Mouse (Mus musculus): ENCODE measurements around the gene Atxn1l. TPM values are rescaled to one million over a fixed set of nuclear protein-coding genes. Genes with fewer than 3 reads are reported as not detected.

The Atxn1l gene
- total RNA-seq (2012; rRNA removed) (6.8 and 7.6 TPM in 2 replicates), total RNA-seq (2014; rRNA removed) (4.1 and 4.6 TPM in 2 replicates), polyA plus RNA-seq (2012; ENCODE audit: insufficient read length, low read depth) (15.2 and 18.5 TPM in 2 replicates)

- Histone ChIP-seq H3K9me3 (replicated peaks; ENCODE audit: low read length) (no peaks in the 10 kb centered on the region), H3K27ac (ENCODE audit: insufficient read depth, low read depth) (peak within 1 kb of the TSS; percentile 92), H3K79me2 (replicated peaks; ENCODE audit: control insufficient read depth, extremely low read depth, insufficient read depth, poor library complexity, severe bottlenecking) (peaks cover 24% of the 10 kb centered on the region), H3K27me3 (replicated peaks) (no peaks in the 10 kb centered on the region), H3K36me3 (replicated peaks in 1 of 2; ENCODE audit: control insufficient read depth in 1 of 2, insufficient read depth in 1 of 2, low read length in 1 of 2) (peaks cover 22 to 28% of the 10 kb centered on the region in 2 experiments), H3K9ac (ENCODE audit: insufficient read depth, low read depth) (peak within 1 kb of the TSS; percentile 85), H3K4me1 (ENCODE audit: control insufficient read depth in 1 of 2, insufficient read depth in 2 of 2) (peaks cover 0 to 25% of the 10 kb centered on the region in 2 experiments; a peak in 3 of 4 replicates), H3K4me2 (ENCODE audit: insufficient read depth, low read depth, poor library complexity, severe bottlenecking) (peak within 1 kb of the TSS; percentile 98), H3K4me3 (replicated peaks in 1 of 3; ENCODE audit: low read depth in 2 of 3, low read length in 2 of 3, poor library complexity in 1 of 3) (peak within 1 kb of the TSS; percentile 85 to 98 (median 94))
- dilution Hi-C loops (cut with MboI; ENCODE audit: extremely low pct_ligation_motif_present, extremely low pct_unique_long_range_greater_than_20kb, low sequenced_read_pairs), result no loop called here
- in situ Hi-C loops (cut with MboI; ENCODE audit: low pct_ligation_motif_present, low pct_unique_long_range_greater_than_20kb, low sequenced_read_pairs), result no loop called here
- DNase-seq (ENCODE audit: extremely low read depth), result peak; percentile 93
- TF ChIP-seq MAFK (IDR thresholded peaks at IDR 0.05; ENCODE audit: insufficient replicate concordance, low read length) (no peak), BHLHE40 (IDR thresholded peaks at IDR 0.05; ENCODE audit: low read depth, low read length) (no peak), RAD21 (IDR thresholded peaks at IDR 0.05; ENCODE audit: low read depth, low read length) (peak; percentile 24), MXI1 (IDR thresholded peaks at IDR 0.05; ENCODE audit: low read depth, low read length) (no peak; the same call in 1 of the 2 replicates), ELF1 (IDR thresholded peaks at IDR 0.05; ENCODE audit: low read depth, low read length) (peak; percentile 54; the same call in 1 of the 2 replicates), POLR2AphosphoS2 (IDR thresholded peaks at IDR 0.05; ENCODE audit: low read depth, low read length) (no peak), MEF2A (IDR thresholded peaks at IDR 0.05; ENCODE audit: borderline replicate concordance, low read depth, low read length) (peak; percentile 37; the same call in 1 of the 2 replicates), ZKSCAN1 (IDR thresholded peaks at IDR 0.05; ENCODE audit: borderline replicate concordance, low read depth, low read length) (no peak), CHD2 (IDR thresholded peaks at IDR 0.05; ENCODE audit: low read length) (peak; percentile 66), CTCF (conservative IDR thresholded peaks at IDR 0.05 in 1 of 2, IDR thresholded peaks at IDR 0.05 in 1 of 2; ENCODE audit: low read depth in 2 of 2, low read length in 2 of 2) (peak in 1 of 2 experiments; percentile 77; a peak in 3 of 4 replicates), E2F4 (IDR thresholded peaks at IDR 0.05; ENCODE audit: insufficient replicate concordance, low read depth, low read length) (no peak), ETS1 (conservative IDR thresholded peaks at IDR 0.05; ENCODE audit: low read depth, low read length) (peak; percentile 9; the same call in 1 of the 2 replicates), EP300 (IDR thresholded peaks at IDR 0.05; ENCODE audit: low read length) (no peak), JUND (conservative IDR thresholded peaks at IDR 0.05; ENCODE audit: low read depth, low read length) (no peak), ZC3H11A (IDR thresholded peaks at IDR 0.05; ENCODE audit: low read depth, low read length) (no peak), KAT2A (IDR thresholded peaks at IDR 0.05; ENCODE audit: insufficient replicate concordance, low read length) (no peak), CHD1 (IDR thresholded peaks at IDR 0.05; ENCODE audit: low read depth, low read length) (0 out of 2 replicates have a peak, but pooled peaks have one; percentile 18), IRF4 (IDR thresholded peaks at IDR 0.05; ENCODE audit: low read depth, low read length) (0 out of 2 replicates have a peak, but pooled peaks have one; percentile 8), TCF12 (IDR thresholded peaks at IDR 0.05; ENCODE audit: low read depth, low read length) (peak; percentile 56), JUN (IDR thresholded peaks at IDR 0.05; ENCODE audit: insufficient read depth, low read depth, low read length) (no peak), SMC3 (IDR thresholded peaks at IDR 0.05; ENCODE audit: low read depth, low read length) (peak; percentile 18; the same call in 1 of the 2 replicates), ZMIZ1 (IDR thresholded peaks at IDR 0.05; ENCODE audit: low read depth, low read length) (no peak), RCOR1 (conservative IDR thresholded peaks at IDR 0.05; ENCODE audit: low read depth, low read length) (no peak), MYC (IDR thresholded peaks at IDR 0.05; ENCODE audit: low read depth, low read length) (no peak), NRF1 (IDR thresholded peaks at IDR 0.05; ENCODE audit: low read depth, low read length) (no peak; the same call in 1 of the 2 replicates), USF1 (IDR thresholded peaks at IDR 0.05; ENCODE audit: low read depth, low read length) (no peak), MAX (IDR thresholded peaks at IDR 0.05; ENCODE audit: low read length) (no peak), USF2 (conservative IDR thresholded peaks at IDR 0.05; ENCODE audit: low read depth, low read length) (no peak), UBTF (IDR thresholded peaks at IDR 0.05; ENCODE audit: low read depth, low read length) (no peak), PAX5 (IDR thresholded peaks at IDR 0.05; ENCODE audit: low read length) (no peak), SIN3A (IDR thresholded peaks at IDR 0.05; ENCODE audit: low read length) (peak; percentile 79), TBP (conservative IDR thresholded peaks at IDR 0.05; ENCODE audit: low read depth, low read length) (no peak), POLR2A (IDR thresholded peaks at IDR 0.05; ENCODE audit: low read depth, low read length) (peak; percentile 70), ZNF384 (IDR thresholded peaks at IDR 0.05; ENCODE audit: low read depth, low read length) (no peak), NELFE (IDR thresholded peaks at IDR 0.05; ENCODE audit: low read depth, low read length) (peak; percentile 45), MAZ (IDR thresholded peaks at IDR 0.05; ENCODE audit: low read depth, low read length) (peak; percentile 96), HCFC1 (IDR thresholded peaks at IDR 0.05; ENCODE audit: low read depth, low read length) (peak; percentile 82), GABPA (IDR thresholded peaks at IDR 0.05; ENCODE audit: insufficient replicate concordance, low read depth, low read length) (no peak)
Observed at GRCm38 (mm10) chr8:109737237-109738048, at the start of gene Atxn1l. Atxn1l (minus strand) TSS chr8:109737739.
